Mouse (Mus musculus) natural killer cell, adult 2 months (primary cell): ENCODE measurements around the gene Ferd3l.

Source experiments
- DNase-seq, 2 experiments: peaks; one replicate each; pipeline ENCODE4 v3.0.0; 2022; ENCODE audit warnings: low spot score in 2 of 2

Gene Ferd3l

DNA sequence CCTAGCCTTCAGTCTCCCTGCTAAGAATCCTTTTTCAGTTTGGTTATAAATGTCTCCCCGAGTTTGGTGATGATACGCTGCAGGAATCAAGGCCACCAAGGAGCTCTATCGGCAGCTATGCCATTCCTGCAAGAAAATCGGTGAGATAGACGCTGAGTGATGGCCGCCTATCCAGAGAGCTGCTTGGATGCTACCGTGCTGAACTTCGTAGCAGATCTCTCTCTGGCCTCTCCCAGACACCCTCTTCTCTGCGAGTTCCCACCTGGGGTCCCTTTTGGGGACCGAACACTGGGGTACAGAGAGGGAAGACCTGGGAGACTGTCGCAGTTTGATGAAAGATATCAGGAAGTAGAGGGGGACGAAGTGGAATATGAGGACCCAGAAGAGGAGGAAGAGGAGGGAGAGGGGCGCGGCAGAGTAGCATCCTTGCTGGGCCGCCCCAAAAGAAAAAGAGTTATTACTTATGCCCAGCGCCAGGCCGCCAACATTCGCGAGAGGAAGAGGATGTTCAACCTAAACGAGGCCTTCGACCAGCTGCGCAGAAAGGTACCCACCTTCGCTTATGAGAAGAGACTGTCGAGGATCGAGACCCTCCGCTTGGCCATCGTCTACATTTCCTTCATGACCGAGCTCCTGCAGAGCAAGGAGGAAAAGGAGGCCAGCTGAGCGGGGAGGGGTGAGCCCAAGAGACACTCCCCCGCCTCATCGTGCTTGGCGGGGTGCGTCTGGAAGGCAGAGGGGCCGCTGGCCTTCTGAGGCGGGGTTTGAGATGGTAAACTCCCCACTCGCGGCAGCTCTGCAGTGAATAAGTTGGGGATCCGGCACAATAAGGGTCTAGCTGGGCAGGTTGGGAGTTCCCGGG lies at the start of gene Ferd3l:
Ferd3l (plus strand) TSS at position 95 of the 862 bp plus-strand sequence.
- DNase-seq: no peak

- DNase-seq: no peak
Observed at GRCm38 (mm10) chr12:33893956-33894355, 34.3 kb upstream of the Ferd3l start.

GRCm38 (mm10) chr12:33894621-33895020 lies 33.6 kb upstream of the Ferd3l start:
- DNase-seq: no peak

GRCm38 (mm10) chr12:33926751-33927150 lies 1.5 kb upstream of the Ferd3l start:
- DNase-seq: no peak

GRCm38 (mm10) chr12:33927334-33928098 lies 709 bp upstream of the Ferd3l start:
- DNase-seq: no peak

DNA sequence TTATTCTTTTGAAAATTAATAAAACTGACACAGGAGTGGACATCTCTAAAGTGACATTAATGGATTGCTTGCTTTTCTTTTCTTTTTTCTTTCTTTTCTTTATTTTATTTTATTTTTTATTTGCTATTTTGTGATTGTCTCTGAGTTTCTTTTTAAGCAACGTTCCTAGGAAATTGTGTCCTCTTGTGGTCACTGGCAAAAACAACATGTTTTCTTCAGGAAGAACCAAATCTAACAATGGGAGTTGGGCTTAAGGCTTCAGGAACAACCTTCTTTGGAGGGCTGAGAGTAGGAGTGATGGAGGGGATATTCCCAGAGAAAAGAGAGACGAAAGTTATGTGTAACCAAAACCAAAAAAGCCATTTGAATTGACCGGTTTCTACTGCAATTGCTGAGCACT lies 24.6 kb downstream of the Ferd3l start:
- DNase-seq: no peak

- DNase-seq: no peak
Observed at GRCm38 (mm10) chr12:33954931-33955565, 26.8 kb downstream of the Ferd3l start.

GRCm38 (mm10) chr12:33955606-33956295 lies 27.5 kb downstream of the Ferd3l start:
- DNase-seq: no peak

- DNase-seq: no peak
Observed at GRCm38 (mm10) chr12:33956576-33957399, 28.6 kb downstream of the Ferd3l start.

GRCm38 (mm10) chr12:33957400-33958240 lies 29.4 kb downstream of the Ferd3l start, which contains the start of gene Twist1:
TSS of gene Twist1 (plus strand) at chr12:33957671.
- no peak for DNase-seq

- DNase-seq: no peak
Observed at GRCm38 (mm10) chr12:33958241-33959194, 30.3 kb downstream of the Ferd3l start.

DNA sequence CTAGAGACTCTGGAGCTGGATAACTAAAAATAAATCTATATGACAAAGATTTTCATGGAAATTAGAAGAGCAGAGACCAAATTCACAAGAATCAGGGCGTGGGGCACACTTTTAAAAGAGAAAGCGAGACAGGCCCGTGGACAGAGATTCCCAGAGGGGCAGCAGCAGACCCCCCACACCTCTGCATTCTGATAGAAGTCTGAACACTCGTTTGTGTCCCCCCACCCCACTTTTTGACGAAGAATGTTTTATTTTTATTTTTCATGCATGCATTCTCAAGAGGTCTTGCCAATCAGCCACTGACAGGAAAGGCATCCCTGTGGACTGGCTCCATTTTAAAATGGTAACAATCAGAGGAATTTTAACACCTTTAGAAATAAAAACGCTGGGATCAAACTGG lies 31.0 kb downstream of the Ferd3l start:
- DNase-seq: no peak

DNA sequence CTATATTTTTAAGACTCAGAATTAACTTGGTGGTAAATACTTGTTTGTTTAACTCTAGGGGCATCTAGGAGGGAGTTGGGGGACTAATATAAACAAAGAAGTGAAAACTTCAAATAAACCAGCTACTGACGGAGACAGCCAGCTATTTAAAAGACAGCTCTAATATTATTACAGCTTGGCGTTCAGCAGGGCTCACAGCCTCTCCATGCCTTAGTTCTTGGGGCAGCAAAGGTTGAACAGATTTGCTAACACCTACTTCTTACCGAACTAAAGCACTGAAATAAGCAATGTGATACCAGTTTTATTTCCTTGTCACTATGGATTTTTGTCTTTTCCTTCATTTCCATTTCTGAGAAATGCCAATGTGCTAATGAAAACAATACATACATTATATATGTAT lies 31.6 kb downstream of the Ferd3l start:
- no peak for DNase-seq

DNA sequence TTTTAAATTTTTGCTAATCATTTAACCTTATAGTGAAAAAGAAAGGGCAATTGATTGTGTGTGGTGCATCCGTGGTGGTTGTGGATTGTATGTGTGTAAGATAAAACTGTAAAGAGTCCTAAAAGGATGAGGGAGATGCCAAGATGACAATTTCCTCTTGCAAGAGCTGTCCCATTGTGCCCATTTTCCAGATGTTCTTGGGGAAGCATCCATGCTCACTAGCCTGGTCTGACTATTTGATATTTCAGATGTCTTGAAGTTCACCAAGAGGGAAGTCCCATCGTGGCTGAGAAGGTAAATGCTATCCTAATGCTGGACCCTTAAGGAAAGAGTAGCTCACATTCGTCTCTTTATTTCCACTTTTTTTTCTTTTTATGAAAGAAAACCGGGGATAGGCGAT lies 32.8 kb downstream of the Ferd3l start:
- DNase-seq: no peak

- no peak for DNase-seq
Observed at GRCm38 (mm10) chr12:33962118-33962772, 34.0 kb downstream of the Ferd3l start.

DNA sequence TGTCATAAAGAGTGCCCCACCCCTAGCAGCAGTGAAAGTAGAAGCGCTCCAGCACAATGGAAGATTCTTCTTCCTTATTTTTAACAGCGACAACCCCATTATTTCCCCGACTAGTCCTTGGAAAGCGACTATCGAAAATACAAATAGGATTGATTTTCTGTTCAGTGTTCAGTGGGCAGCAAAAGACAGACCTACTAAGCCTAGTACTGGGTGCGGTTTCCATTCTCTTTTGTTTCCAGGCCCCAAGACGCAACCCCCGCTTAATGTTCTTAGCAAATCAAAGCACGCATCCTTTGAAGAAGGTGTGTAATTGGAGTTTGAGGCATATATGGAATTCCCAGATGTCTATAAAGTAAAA lies 34.5 kb downstream of the Ferd3l start:
- DNase-seq: no peak

- DNase-seq: no peak
Observed at GRCm38 (mm10) chr12:33963671-33964369, 35.6 kb downstream of the Ferd3l start.

- DNase-seq: no peak
Observed at GRCm38 (mm10) chr12:33964427-33964826, 36.2 kb downstream of the Ferd3l start.
